Mouse (Mus musculus) mesoderm, embryonic 11.5 days (tissue): Measurements from ENCODE around the gene Fdx1.

Source experiments
- DNase-seq: peaks from one replicate; pipeline ENCODE4 v3.0.0-alpha.2; 2012; ENCODE audit warnings: low read depth, low spot score

Gene Fdx1

DNA sequence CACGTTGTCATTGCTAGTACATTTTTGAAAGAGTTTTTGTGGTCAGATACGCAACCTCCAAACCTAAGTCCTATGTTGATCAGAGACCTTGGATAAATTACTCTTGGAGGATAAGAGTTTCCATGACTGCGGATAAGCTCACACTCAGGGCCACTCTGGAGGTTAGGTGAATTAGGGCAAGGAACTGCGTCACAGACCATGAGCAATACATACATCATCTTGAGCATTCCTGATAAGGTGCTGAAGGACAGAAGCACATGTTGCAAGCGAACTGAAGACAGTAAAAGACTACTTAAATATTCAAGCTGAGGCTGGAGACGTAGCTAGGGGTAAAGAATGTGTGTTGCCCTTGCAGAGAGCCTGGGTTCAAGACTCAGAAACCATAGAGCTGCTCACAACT is 754 bp upstream of the Fdx1 start:
- DNase-seq, result no peak

DNA sequence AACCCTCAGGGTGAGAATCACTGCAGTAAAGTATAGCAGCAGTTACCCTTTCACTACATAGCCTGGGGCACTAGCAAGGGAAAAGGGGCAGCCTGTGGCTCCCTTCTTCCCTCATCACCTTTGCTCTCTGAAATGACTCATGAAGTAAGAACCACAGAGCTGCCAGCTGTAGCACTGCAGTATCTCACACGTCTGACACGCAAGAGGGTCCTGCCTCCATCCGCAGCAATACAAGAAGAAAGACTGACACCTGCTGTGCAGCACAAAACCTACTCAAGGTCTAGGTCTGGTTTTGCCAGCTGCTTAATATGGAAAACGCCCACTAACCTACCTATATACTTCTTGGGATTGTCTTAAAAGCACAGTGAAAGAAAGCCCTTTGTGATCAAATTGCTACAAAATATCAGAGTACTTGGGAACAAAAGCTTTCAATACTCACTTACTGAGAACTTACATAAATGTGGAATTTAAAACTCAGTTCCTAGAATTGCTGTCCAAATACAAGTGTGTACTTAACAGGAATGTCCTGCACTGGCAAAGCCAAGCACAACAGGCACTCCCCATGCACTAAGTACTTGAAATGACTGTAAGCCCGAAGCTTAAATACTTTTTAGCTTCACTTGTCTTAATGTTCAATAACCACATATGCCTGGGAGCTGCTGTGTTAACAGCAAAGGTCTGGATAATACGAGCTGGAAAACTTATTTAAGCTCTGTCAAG is 2.0 kb downstream of the Fdx1 start:
- no peak for DNase-seq

DNA sequence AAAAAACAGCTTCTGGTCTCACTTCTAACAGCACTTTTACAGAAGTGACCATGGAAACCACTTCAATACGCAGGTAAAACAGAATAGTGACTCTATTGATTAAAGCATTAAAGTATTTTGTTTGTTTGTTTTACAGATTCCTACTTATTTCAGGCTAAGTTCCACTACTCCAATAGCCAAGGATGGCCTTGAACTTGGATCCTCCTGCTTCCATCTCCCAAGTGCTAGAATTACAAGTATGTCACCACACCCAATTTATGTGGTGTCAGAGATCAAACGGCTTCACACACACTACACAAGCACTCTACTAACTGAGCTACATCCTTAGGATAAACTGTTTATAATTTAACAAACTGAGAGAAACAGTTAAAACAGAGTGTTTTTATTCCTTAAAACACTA is 3.0 kb downstream of the Fdx1 start:
- DNase-seq, result no peak

DNA sequence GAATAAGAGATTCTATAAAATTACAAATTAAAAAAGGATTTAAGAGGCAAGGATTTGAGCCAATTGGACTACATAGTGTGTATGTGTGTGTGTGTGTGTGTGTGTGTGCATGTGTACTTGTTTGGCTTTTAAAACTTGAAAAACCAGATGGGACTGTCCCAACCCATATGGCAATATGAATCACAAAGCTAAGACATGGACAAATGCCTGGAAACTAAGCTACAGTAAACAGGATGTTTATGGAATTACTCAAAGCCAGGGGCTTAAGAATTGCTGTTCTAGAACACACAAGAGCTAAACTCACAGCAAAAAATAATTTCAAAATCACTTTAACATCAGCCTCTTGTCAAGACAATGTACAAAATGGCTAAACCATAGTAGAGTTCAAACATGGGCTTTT is 4.4 kb downstream of the Fdx1 start:
- no peak for DNase-seq

DNA sequence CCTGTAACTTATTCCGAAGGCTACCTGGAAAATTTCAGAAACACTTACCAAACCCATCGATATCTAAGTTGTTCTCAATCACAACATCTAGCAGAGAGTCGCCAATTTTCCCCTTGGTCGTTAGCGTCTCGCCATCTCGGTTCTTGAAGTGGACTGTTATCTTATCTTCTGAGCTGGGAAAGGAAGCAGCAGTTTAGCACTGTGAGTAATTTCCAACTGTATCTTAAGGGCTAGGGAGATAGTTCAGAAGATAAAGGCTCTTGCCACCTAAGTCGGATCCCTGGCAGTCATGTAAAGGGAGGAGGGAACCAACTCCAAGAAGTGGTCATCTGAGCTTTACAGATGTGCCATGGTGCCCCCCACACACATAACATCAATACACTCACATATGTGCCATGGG is 6.3 kb downstream of the Fdx1 start:
- no peak for DNase-seq

DNA sequence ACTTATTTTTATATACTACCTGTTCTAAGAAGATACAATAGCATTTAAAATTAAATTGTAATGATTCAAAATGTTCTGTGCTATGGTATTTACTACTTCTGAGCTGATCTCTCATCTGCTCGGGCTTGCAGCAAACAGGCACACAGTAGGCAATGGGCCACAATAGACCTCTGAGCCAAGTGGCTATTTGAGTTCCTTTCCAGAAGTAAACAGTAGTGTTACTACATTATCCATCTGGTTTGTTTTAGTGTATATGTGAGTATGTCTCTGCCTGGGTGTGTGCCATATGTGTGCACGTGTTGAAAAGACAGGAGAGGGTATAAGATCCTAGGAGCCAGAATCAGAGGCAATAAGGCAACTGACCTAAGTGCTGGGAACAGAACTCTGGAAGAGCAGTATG is 6.9 kb downstream of the Fdx1 start:
- no peak for DNase-seq

DNA sequence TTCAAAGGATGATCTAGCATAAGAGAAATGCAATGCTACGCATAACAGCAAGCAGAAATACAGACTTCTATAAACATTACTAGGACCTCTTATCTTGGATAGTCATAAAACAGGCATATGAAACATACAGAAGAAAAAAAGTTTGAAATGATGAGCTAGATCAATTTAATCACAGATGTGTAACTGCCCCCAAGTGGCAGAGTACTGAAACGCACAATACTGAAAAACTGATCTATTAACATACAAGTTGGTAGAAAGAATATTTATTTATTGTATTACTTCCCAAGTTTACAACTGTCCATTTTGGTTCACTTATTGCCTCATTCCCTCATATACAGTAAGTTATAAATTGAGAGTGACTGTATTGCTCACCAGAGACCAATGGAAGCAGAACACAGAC is 12.0 kb downstream of the Fdx1 start:
- DNase-seq, result no peak

DNA sequence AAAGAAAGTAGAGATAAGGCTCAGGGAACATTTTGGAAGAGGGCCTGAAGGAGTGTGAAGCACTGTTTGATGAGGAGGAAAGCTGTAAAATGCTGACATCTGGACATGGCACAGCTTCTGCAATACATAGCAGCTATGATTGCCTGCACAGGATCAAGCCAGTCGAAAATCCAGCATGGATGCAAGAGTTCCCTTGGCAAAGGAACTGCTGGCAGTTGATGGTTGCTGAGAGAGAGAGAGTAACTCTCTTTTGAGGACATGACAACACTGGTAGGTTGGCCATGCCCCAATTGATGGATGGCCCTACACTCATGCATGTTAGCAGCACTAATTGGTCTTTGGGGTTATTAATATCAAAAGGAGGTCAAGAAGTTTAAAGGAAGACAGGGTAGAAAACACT is 12.7 kb downstream of the Fdx1 start:
- no peak for DNase-seq

DNA sequence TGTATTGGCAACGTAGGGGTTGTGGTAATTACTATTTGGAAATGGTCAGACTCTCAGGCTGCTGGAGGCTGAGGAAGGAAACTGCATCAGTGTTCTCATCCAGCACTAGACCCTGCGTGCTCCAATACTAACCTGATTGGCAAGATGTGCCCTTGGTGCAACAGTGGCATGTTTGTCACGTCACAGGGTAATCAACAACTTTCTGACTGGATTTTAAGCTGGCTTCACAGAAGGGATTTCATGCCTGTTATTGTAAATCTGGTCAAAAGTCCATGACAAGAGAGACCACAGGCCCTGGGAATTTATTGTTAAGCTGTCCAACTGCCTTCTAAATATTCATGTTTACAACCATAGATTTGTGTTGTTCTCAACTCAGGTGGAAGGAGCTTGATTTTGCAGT is 13.1 kb downstream of the Fdx1 start:
- DNase-seq, result no peak

DNA sequence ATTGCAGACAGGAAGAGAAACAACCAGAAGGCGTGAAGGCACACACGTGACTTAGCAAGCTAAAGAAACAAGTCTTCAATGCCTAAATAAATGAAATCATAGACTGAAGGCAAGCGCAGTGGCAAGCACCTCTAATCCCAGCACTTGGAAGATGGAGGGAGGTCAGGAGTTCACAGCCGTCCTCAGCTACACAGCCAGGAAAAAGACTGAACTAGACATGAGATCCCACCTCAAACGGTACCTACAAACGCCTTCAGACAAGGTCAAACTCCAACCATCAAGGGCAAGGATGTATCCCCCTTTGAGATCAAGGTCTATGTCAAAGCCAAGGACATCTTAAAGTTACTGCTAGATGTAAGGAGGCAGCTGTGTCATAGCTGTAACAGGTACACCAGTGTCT is 19.4 kb downstream of the Fdx1 start:
- no peak for DNase-seq

DNA sequence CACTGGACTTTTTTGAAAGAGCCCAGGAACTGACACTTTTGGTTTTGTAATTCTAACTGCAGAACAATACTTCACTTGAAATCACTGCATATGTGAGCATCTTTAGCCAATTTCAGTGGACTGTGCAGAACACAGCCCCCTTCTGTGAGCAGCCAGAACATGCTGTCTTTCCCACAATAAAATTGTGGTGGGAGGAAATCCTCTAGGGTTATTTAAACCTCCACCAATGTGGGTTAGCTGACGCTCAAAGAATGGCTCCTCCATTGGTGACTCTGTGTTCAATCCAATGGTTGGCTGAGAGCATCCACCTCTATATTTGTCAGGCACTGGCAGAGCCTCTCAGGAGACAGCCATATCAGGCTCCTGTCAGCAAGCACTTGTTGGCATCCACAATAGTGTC is 28.7 kb downstream of the Fdx1 start:
- no peak for DNase-seq

DNA sequence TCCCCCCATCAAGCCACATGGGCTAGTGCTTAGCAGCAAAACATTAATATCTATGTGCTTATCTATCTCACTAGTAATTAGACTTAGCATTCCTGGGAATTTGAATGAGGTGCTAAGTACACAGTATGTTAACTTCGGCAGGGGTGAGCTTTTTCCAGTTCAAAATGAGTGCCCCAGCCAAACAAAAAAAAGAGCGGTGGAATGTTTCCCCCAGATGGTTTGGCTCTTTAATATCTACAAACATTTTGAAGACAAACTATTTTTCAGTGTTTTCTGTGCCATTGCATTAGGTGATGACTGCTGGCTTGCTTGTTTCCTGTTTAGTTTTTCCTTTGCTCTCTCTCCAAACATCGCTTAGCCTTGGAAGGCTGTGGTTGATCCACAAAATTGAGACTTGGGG is 31.4 kb downstream of the Fdx1 start:
- DNase-seq, result no peak

DNA sequence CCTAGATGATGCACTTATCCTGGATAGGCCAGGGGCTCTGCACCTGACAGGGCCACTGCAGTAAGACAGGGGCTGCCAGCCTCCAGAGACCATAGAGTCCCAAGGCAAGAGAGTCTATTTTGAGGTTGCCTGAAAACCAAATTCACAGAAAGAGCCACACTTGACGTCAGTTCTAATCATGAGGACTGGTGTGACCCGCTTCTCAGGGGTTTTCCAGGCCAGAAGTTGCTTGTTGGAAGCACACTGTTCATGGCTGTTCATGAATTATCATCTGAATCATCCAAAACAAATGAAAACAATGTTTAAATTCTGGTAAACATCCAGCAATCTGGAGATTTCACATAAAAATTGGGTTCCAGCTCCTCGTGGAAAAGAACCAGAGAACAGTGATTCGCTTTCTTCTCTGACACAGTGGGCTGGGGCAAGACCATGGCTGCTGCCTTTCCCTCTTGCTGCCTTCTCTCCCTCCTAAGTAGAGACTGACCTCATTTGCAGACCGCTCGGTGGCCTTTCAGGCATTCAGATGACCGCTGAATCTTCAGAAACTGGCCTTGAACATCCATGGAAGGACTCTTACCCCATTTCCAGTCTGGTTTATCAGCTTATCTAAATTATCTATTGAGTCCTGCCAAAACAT is 32.2 kb downstream of the Fdx1 start:
- no peak for DNase-seq

DNA sequence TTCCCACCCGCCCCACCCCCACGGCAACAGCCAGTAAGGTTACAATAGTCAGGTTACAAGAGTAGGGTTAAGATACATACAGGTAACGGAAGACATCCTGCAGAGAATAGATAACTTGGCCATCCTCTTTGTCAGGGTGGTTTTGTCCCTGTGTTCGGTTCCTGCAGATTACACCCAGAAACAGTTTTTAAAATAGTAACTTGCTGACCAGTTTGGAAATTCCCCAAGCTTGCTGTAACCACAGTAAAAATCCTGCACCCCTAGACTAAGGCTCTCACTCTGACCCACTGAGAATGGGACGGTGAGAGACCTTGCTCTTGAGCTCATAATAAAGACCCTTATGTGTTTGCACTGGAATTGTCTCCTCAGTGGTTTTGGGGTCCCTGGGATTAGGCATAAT is 33.4 kb downstream of the Fdx1 start:
- DNase-seq, result no peak

DNA sequence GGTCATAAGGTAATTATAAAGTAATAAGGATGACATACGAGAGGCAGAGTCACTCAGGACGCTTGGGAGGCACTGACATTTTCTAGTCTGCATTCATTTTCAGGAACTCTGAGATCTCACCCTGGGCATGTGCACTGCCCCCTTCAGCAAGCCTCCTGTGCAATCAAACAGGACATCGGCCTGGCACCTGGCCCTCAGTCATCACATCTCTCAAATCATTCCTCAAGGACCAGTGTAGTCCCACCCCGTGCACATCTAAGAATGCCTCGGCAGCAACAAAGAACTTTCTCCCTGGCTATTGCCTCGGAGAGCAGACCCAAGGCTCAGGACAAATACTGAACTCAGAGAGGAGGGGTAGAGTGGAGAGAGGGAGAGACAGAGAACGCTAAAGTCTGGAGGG is 34.7 kb downstream of the Fdx1 start:
- no peak for DNase-seq

DNA sequence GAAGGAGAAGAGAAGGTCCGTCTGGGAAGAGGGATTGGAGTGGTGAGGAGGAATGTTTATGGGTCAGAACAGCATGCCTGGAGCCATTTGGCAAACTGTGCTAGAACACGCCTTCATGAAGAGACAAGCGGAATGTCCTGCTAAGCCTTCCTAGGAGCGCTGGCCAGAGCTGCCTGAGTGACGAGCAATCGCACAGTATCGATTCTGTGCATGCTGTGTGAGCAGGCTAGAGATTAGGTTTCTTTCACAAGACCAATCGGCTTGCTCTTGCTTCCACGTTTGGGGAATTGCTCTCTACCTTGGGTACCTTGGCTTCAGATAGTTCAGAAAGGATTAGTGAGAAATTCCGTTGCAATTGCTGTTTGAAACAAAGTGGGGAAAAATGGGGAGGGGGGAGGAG is 35.2 kb downstream of the Fdx1 start:
- peak; percentile 38 for DNase-seq

DNA sequence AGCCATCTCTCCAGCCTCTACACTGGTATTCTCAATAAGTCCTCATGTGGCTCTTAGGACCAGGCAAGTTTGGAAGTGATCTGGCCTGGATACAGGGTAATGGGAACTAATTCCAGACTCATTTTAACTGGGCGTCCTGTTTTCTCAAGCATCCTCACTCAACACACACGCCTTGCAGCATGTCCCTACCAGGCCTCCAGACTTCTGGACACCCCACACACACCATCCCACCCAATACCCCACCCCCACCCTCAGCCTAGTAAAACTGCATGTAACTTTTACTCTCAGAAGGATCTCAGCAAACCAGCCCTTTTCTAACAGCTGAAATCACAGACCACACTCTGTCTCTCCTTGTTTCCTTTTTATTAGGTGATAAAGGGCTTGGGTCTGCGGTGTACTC is 35.7 kb downstream of the Fdx1 start:
- DNase-seq, result no peak

DNA sequence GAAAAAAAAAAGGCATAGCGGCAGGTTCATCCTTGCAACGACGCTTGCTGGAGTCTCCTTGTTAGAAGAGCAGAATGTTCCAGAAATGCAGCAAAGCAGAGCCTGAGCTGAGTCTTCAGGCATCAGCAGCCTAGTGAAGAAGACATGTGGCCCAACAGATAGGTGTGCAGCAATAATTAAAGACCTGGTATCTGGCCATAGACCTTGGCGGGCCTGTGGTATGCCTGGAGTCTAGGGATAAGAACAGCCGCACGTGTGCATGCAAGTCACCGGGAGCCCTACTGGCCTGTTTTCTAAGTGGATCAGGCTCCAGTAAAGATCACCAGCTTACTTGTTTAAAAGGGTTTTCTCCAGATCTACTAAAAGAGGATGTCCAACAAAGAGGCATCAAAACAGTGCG is 36.7 kb downstream of the Fdx1 start:
- no peak for DNase-seq

DNA sequence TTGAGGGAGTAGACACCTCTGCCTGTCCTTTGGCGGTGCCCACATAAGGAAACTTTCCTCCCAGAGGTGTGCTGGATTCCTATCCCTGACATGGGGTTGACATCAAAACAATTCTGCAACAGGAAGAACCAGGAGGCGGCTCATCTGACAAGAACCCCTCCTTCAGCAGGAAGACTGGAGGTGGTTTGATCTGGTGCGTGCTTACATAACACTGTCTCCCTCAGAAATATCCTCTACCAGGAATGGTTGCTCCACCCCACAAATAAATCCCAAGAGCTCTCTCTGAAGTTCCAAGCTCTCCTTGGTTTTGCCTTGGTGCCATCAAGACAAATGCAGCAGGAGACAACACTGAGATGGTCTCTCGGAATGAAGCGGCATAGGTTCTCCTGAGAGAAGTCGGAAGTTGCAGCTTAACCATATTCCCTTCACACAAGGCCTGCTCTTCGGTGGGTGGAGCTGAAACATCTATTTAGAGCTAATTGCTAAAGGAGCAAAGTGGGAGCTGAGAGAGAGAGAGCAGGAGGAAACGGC is 38.7 kb downstream of the Fdx1 start:
- DNase-seq, result no peak

DNA sequence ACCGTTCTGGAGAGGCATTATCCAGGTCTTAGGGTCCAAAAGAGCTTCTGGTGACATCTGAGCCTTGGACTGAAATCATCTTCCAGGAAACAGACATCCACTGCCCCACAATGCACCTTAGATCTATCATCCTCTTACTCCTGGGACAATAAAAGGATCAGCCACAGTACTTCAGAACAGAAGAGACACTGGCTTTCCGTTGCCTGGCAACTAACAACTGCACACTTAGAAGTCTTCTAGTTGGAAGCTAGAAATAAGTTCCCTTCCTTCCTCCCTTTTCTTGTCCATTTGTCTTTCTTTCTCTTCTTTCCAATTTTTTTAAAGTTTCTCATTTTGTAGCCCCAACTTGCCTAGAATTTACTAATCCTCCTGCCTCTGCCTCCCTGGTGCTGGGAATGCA is 40.6 kb downstream of the Fdx1 start:
- no peak for DNase-seq

DNA sequence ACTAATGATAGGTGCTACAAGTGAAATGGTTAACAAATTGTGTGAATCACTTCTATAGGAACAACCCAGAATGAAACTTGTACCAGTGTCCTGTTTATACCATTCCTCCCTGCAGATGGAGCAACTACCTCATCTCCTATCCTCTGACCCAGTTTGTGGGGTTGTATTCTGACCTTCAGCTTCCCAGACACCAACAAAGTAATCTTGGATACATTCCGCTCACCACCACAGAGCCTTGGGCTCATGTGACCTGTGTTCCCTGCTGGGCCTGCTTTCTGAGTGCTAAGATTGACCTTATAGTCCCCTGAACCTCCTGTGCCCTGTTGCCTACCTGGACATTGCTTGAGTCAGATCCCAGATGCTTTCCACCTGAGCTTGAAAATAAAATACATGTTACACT is 47.8 kb downstream of the Fdx1 start:
- no peak for DNase-seq

DNA sequence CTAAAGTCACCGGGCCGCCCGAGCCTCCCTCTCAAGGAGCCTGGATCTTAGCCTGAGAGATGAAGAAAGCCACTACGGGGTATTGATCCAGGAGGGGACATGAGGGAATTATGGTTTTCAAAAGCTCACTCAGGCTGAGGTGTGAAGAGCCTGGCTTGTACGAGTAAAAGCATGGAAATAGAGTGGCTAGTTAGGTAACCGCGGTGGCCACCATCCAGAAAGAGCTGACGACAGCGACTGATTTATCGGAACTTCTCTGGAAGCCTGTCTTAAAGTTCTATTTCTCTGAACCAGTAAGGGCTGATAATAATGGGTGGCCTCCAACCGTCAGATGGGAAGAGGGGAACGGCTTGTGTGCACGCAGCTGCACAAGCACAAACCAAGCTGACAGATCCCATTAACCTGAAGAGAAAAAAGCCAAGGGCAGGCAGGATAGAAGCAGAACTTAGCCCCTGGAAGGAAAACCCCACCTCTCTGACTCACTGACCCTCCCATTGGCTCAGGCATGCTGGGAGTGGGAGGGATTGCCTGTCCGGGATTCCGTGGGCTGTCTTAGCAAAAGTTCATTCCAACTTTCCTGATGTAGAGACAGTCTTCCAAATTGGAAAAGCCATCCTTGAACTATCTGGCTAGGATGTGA is 48.8 kb downstream of the Fdx1 start:
- no peak for DNase-seq

DNA sequence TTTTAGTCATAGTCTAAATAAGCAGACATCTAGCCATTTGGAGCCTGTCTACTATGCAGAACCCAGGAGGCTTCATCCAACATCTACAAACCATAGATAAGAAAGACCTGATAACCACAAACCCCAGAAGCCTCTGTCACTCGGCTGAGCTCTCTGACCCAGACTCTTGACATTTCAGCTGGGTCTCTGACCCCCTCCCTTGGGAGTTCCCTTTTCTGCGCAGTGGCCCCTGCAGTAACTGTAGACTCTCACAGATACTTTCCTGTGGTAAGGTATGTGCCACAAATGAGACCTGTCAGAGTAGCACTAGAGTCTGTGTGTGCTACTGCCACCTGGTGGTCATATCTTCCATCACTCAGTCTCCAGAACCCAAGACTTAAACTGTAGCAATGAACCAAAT is 54.5 kb downstream of the Fdx1 start:
- DNase-seq, result peak; percentile 82
